Mouse (Mus musculus) forebrain, embryonic 11.5 days (tissue): ENCODE results near the gene Hus1b. TPM values are rescaled to one million over a fixed set of nuclear protein-coding genes. Genes with fewer than 3 reads are reported as not detected.

Source experiments
- ATAC-seq: fragments of 200-750 bp; cut with Nextera tagmentation; replicated peaks from 2 replicates; pipeline ENCODE4 v1.8.0; 2017; ENCODE audit warnings: moderate TSS enrichment; ENCODE audit not compliant: low FRiP score
- DNase-seq: peaks from one replicate; pipeline ENCODE4 v3.0.0-alpha.2; 2017; ENCODE audit warnings: low spot score
- H3K27ac ChIP-seq: fragments of 300-500 bp; sonication (generic); 2 replicates; pipeline ENCODE4 v1.5.1; 2014; ENCODE audit warnings: low read depth, low read length
- H3K27me3 ChIP-seq: fragments of 300-500 bp; sonication (generic); 2 replicates; pipeline ENCODE4 v1.6.1; 2014; ENCODE audit warnings: mild to moderate bottlenecking, low read length, mixed read lengths; ENCODE audit not compliant: control insufficient read depth, insufficient read depth
- H3K36me3 ChIP-seq: fragments of 300-500 bp; sonication (generic); 2 replicates; pipeline ENCODE4 v1.6.1; 2014; ENCODE audit warnings: mild to moderate bottlenecking, low read length, moderate library complexity, mixed read lengths; ENCODE audit not compliant: control insufficient read depth, insufficient read depth
- H3K4me1 ChIP-seq: fragments of 300-500 bp; sonication (generic); replicated peaks from 2 replicates; pipeline ENCODE4 v1.6.1; 2014; ENCODE audit warnings: low read length, mixed read lengths; ENCODE audit not compliant: control insufficient read depth, insufficient read depth
- H3K4me2 ChIP-seq: fragments of 300-500 bp; sonication (generic); 2 replicates; pipeline ENCODE4 v1.6.1; 2014; ENCODE audit warnings: low read depth, mild to moderate bottlenecking, low read length, moderate library complexity, mixed read lengths; ENCODE audit not compliant: severe bottlenecking
- H3K4me3 ChIP-seq: fragments of 300-500 bp; sonication (generic); 2 replicates; pipeline ENCODE4 v1.5.1; 2014; ENCODE audit warnings: low read depth, low read length
- H3K9ac ChIP-seq: fragments of 300-500 bp; sonication (generic); 2 replicates; pipeline ENCODE4 v1.6.1; 2014; ENCODE audit warnings: low read length
- H3K9me3 ChIP-seq: fragments of 300-500 bp; sonication (generic); 2 replicates; pipeline ENCODE4 v1.6.1; 2016; ENCODE audit warnings: low read length, mixed read lengths; ENCODE audit not compliant: control insufficient read depth
- WGBS: fragments of 180-500 bp; shearing (Covaris S2); extraction: QIAGEN DNeasy Blood & Tissue Kit; methylation state at CpG from one replicate; pipeline ENCODE4 v1.1.7; 2014; 5-methylcytosine and 5-hydroxymethylcytosine counted together
- polyA plus RNA-seq: library from polyadenylated mRNA; unstranded; fragments of >200 nt; fragmentation: Nextera tagmentation; extraction: Ambion mirVana; gene quantifications from 2 replicates; pipeline ENCODE4 v1.2.1, GENCODE M21; 2014

The Hus1b gene
- polyA plus RNA-seq, 1 experiment from 2014 or later, result not detected

DNA sequence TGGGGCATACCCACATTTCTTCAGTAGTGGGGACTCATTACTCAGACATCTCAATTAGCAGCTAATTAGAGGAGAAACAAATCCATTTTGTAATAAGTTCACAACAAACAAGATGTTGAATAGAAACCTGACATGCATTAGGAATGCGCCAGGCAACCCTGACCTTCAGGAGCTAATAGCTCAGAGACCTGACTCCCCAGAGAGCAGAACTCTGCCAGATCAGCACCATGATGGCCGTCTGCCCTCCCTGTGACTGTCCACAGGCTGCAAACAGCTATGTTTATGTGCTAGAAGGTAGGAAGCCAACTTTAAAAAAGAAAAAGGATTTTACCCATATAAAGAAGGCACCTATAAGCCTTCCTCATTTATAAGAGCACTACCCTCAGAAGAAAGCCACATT lies 45.3 kb downstream of the Hus1b start:
- DNase-seq, result no peak
- WGBS, result 49% methylated on average over 2 of the region's 2 CpGs

GRCm38 (mm10) chr13:30901387-30902041 lies 46.0 kb downstream of the Hus1b start:
- Histone ChIP-seq H3K27me3 (no peaks in the 10 kb centered on the region), H3K4me1 (no peaks in the 10 kb centered on the region), H3K4me2 (no peak overlapping the region), H3K9me3 (no peaks in the 10 kb centered on the region), H3K9ac (no peak overlapping the region), H3K27ac (no peak overlapping the region), H3K36me3 (no peaks in the 10 kb centered on the region), H3K4me3 (no peak overlapping the region)
- no peak for DNase-seq
- WGBS, result 87% methylated on average over 7 of the region's 7 CpGs
- ATAC-seq, result no peak

More for the DNA sequence above, 45.3 kb downstream of the Hus1b start:
- no peak overlapping the region for H3K4me3 ChIP-seq
- H3K27ac ChIP-seq, result no peak overlapping the region
- no peaks in the 10 kb centered on the region for H3K27me3 ChIP-seq
- no peak overlapping the region for H3K9ac ChIP-seq
- no peaks in the 10 kb centered on the region for H3K4me1 ChIP-seq
- H3K9me3 ChIP-seq, result no peaks in the 10 kb centered on the region
- H3K36me3 ChIP-seq, result no peaks in the 10 kb centered on the region
- H3K4me2 ChIP-seq, result no peak overlapping the region
- no peak for ATAC-seq

Other genes with a start within 250 kb of the Hus1b start
- gene Irf4, start 198.5 kb downstream of the Hus1b start, polyA plus RNA-seq, result 0.07 TPM in 1 of 2 replicates, not detected in the other
- 37.9 and 38.9 TPM in 2 replicates for gene Exoc2, start 26.3 kb upstream of the Hus1b start, polyA plus RNA-seq
- not detected in 2 replicates for gene Gm5447, start 26.4 kb upstream of the Hus1b start, polyA plus RNA-seq